Mouse (Mus musculus): Measurements from ENCODE around the gene Noa1.

Gene Noa1

GRCm38 (mm10) chr5:77253154-77253553 is 56.7 kb downstream of the Noa1 start:
- no peak for DNase-seq (ENCODE audit: low spot score)

DNA sequence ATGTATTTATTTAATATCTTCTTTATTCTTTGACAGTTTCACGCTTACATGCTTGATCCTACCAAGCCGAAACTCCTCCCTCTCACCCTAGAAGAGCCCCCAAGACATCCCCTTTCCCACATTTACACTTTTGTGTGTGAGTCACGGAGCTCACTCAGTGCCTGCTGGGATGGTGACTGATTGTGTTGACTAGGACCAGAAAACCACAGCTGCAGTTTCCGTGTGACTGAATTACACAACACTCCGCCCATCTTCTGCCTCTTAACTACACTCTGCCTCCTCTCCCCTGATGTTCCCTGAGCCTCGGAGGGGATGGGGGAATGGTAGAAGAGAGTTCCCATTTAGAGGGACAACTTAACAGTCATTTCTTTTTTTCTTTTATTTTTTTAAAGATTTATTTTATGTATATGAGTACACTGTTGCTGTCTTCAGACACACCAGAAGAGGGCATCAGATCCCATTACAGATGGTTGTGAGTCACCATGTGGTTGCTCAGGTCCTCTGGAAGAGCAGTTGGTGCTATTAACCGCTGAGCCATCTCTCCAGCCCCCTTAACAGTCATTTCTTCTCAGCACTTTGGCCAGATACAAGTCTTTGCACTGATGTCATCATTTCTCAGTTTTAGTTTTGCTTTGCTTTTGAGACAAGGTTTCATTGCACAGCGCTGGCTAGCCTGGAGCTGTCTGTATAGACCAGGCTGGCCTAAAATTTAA is 57.6 kb downstream of the Noa1 start:
- DNase-seq (ENCODE audit: low spot score): no peak

- DNase-seq (ENCODE audit: low spot score): no peak
Observed at GRCm38 (mm10) chr5:77251656-77252055, 58.2 kb downstream of the Noa1 start.

GRCm38 (mm10) chr5:77250083-77250482 is 59.8 kb downstream of the Noa1 start:
- DNase-seq (ENCODE audit: low spot score): no peak

- no peak for DNase-seq (ENCODE audit: low spot score)
Observed at GRCm38 (mm10) chr5:77245787-77246671, 63.9 kb downstream of the Noa1 start.

- no peak for DNase-seq (ENCODE audit: low spot score)
Observed at GRCm38 (mm10) chr5:77245463-77245786, 64.5 kb downstream of the Noa1 start.

DNA sequence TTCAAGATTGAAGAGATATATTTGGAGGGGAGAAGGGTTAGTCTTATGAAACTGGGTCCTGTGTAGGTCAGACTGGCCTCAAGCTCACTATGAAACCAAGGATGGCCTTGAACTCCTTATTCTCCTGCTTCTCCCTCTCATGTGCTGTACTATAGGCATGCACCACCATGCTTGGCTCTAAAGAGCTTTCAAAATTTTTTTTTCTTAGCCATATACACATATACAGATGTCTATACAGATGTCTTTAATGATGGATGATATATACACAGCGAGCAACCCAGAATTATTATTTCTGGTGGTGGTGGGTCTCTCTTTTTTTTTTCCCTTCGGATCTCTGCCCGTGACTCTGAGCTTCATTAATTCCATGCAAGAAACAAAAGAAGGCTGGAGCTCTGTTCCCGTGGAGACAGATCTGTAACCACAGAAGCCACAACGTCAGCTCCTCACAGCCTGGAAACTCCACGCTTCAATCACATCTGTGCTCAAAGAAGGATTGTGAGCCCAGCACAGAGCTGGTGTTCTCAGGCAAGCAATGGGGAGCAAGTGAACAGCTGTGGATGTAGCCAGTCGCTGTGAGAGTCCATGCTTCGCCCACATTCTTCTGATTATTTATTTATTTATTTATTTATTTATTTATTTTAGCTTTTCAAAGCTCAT is 65.4 kb downstream of the Noa1 start:
- DNase-seq (ENCODE audit: low spot score): no peak

Data from ovary, postnatal 10 days (tissue).